Mouse (Mus musculus): Measurements from ENCODE around the gene Fam81a.

The Fam81a gene

GRCm38 (mm10) chr9:70053411-70053810, 88.9 kb downstream of the Fam81a start:
- DNase-seq (ENCODE audit: low spot score in 2 of 2): no peak

GRCm38 (mm10) chr9:70052730-70053129, 89.6 kb downstream of the Fam81a start:
- DNase-seq (ENCODE audit: low spot score in 2 of 2): no peak

- DNase-seq (ENCODE audit: low spot score in 2 of 2): no peak
Observed at GRCm38 (mm10) chr9:70049839-70050238, 92.5 kb downstream of the Fam81a start.

GRCm38 (mm10) chr9:70049416-70049783, 93.0 kb downstream of the Fam81a start:
- no peak for DNase-seq (ENCODE audit: low spot score in 2 of 2)

- no peak for DNase-seq (ENCODE audit: low spot score in 2 of 2)
Observed at GRCm38 (mm10) chr9:70048751-70049415, 93.5 kb downstream of the Fam81a start.

GRCm38 (mm10) chr9:70048280-70048679, 94.1 kb downstream of the Fam81a start:
- no peak for DNase-seq (ENCODE audit: low spot score in 2 of 2)

GRCm38 (mm10) chr9:70047839-70048238, 94.5 kb downstream of the Fam81a start:
- no peak for DNase-seq (ENCODE audit: low spot score in 2 of 2)

GRCm38 (mm10) chr9:70046255-70046654, 96.1 kb downstream of the Fam81a start:
- no peak for DNase-seq (ENCODE audit: low spot score in 2 of 2)

- no peak for DNase-seq (ENCODE audit: low spot score in 2 of 2)
Observed at GRCm38 (mm10) chr9:70044865-70045264, 97.5 kb downstream of the Fam81a start.

GRCm38 (mm10) chr9:70042935-70043334, 99.4 kb downstream of the Fam81a start:
- DNase-seq (ENCODE audit: low spot score in 2 of 2): no peak

GRCm38 (mm10) chr9:70042137-70042536, 100.2 kb downstream of the Fam81a start:
- no peak for DNase-seq (ENCODE audit: low spot score in 2 of 2)

GRCm38 (mm10) chr9:70040570-70040969, 101.8 kb downstream of the Fam81a start:
- no peak for DNase-seq (ENCODE audit: low spot score in 2 of 2)

- no peak for DNase-seq (ENCODE audit: low spot score in 2 of 2)
Observed at GRCm38 (mm10) chr9:70039597-70040385, 102.6 kb downstream of the Fam81a start.

Measured in frontal cortex, postnatal 10 days (tissue).